Mouse (Mus musculus): ENCODE results near the gene Ddx42. TPM values are rescaled to one million over a fixed set of nuclear protein-coding genes. Genes with fewer than 3 reads are reported as not detected.
"Not testable (repeated sequence)": the region's sequence is repeated elsewhere in the genome, so short reads cannot be mapped to it uniquely, and the experiment has no call there.

The Ddx42 gene
- polyA plus RNA-seq (2017; shearing (Covaris generic)), result 100 to 1,000 TPM in 1 of 2 experiments, 10 to 100 TPM in 1; 84.7 to 135 TPM

- ATAC-seq, result peak; percentile 68
Measured at GRCm38 (mm10) chr11:106216730-106217490, at the start of gene Ddx42. Gene Ddx42 (plus strand): TSS chr11:106216926.

GRCm38 (mm10) chr11:106167435-106167834 is 49.3 kb upstream of the Ddx42 start:
- peak; percentile 84 for ATAC-seq

- peak; percentile 59 for ATAC-seq
Measured at GRCm38 (mm10) chr11:106170807-106171206, 45.9 kb upstream of the Ddx42 start.

GRCm38 (mm10) chr11:106173228-106173627 is 43.5 kb upstream of the Ddx42 start:
- ATAC-seq, result no peak

GRCm38 (mm10) chr11:106174372-106174771 is 42.4 kb upstream of the Ddx42 start:
- no peak for ATAC-seq

GRCm38 (mm10) chr11:106175081-106175480 is 41.6 kb upstream of the Ddx42 start:
- no peak for ATAC-seq

GRCm38 (mm10) chr11:106176372-106176771 is 40.4 kb upstream of the Ddx42 start:
- no peak for ATAC-seq

- no peak for ATAC-seq
Measured at GRCm38 (mm10) chr11:106178036-106178782, 38.5 kb upstream of the Ddx42 start.

- ATAC-seq, result no peak
Measured at GRCm38 (mm10) chr11:106179711-106180448, 36.8 kb upstream of the Ddx42 start.

GRCm38 (mm10) chr11:106180449-106180801 is 36.3 kb upstream of the Ddx42 start:
- ATAC-seq, result no peak

- ATAC-seq, result no peak
Measured at GRCm38 (mm10) chr11:106187326-106187725, 29.4 kb upstream of the Ddx42 start.

GRCm38 (mm10) chr11:106191716-106192115 is 25.0 kb upstream of the Ddx42 start:
- ATAC-seq, result no peak

GRCm38 (mm10) chr11:106192241-106192640 is 24.5 kb upstream of the Ddx42 start:
- ATAC-seq, result no peak

- peak; percentile 30 for ATAC-seq
Measured at GRCm38 (mm10) chr11:106192657-106193370, 23.9 kb upstream of the Ddx42 start.

- peak; percentile 90 for ATAC-seq
Measured at GRCm38 (mm10) chr11:106193371-106194154, 23.2 kb upstream of the Ddx42 start.

GRCm38 (mm10) chr11:106194155-106194541 is 22.6 kb upstream of the Ddx42 start:
- no peak for ATAC-seq

GRCm38 (mm10) chr11:106194891-106195290 is 21.8 kb upstream of the Ddx42 start:
- no peak for ATAC-seq

- no peak for ATAC-seq
Measured at GRCm38 (mm10) chr11:106195341-106195740, 21.4 kb upstream of the Ddx42 start.

GRCm38 (mm10) chr11:106198277-106198676 is 18.4 kb upstream of the Ddx42 start:
- no peak for ATAC-seq

GRCm38 (mm10) chr11:106199997-106200396 is 16.7 kb upstream of the Ddx42 start:
- not testable (repeated sequence) for ATAC-seq

GRCm38 (mm10) chr11:106200756-106201155 is 16.0 kb upstream of the Ddx42 start:
- ATAC-seq, result peak; percentile 50
